Mouse (Mus musculus) layer of hippocampus, postnatal 10 days (tissue): Measurements from ENCODE around the gene Pvr. TPM values are rescaled to one million over a fixed set of nuclear protein-coding genes. Genes with fewer than 3 reads are reported as not detected.
A peak's percentile ranks its signal among the peaks of the same experiment; 100 is the strongest.
"Not testable (repeated sequence)": the region's sequence is repeated elsewhere in the genome, so short reads cannot be mapped to it uniquely, and the experiment has no call there.

ENCODE experiments used
- DNase-seq, 2 experiments: peaks; one replicate each; pipeline ENCODE4 v3.0.0; 2021; ENCODE audit warnings: low spot score in 2 of 2
- total RNA-seq, 2 experiments: library from RNA; stranded (reverse); gene quantifications; 2 replicates each; pipeline ENCODE4 v1.2.3; 2021

The Pvr gene
- total RNA-seq, 2 experiments from 2014 or later: 11.9 TPM

GRCm38 (mm10) chr7:19935171-19935751 lies 14.3 kb upstream of the Pvr start:
- DNase-seq: no peak

GRCm38 (mm10) chr7:19932877-19933809 lies 12.2 kb upstream of the Pvr start:
- peak; percentile 68 to 79 for DNase-seq

- no peak for DNase-seq
Observed at GRCm38 (mm10) chr7:19932133-19932876, 11.3 kb upstream of the Pvr start.

- not testable (repeated sequence) for DNase-seq
Observed at GRCm38 (mm10) chr7:19930481-19930880, 9.5 kb upstream of the Pvr start.

GRCm38 (mm10) chr7:19928486-19928885 lies 7.5 kb upstream of the Pvr start:
- no peak for DNase-seq

- DNase-seq: no peak
Observed at GRCm38 (mm10) chr7:19926849-19927480, 6.0 kb upstream of the Pvr start.

GRCm38 (mm10) chr7:19925376-19925775 lies 4.4 kb upstream of the Pvr start:
- no peak for DNase-seq

- DNase-seq: no peak
Observed at GRCm38 (mm10) chr7:19923797-19924196, 2.8 kb upstream of the Pvr start.

GRCm38 (mm10) chr7:19923354-19923753 lies 2.4 kb upstream of the Pvr start:
- DNase-seq: no peak

GRCm38 (mm10) chr7:19920166-19920505 lies 824 bp downstream of the Pvr start:
- no peak for DNase-seq

- DNase-seq: no peak
Observed at GRCm38 (mm10) chr7:19914558-19914957, 6.4 kb downstream of the Pvr start.

GRCm38 (mm10) chr7:19911695-19912524 lies 9.1 kb downstream of the Pvr start:
- DNase-seq: no peak

GRCm38 (mm10) chr7:19911292-19911658 lies 9.7 kb downstream of the Pvr start:
- DNase-seq: no peak

- peak; percentile 81 to 86 for DNase-seq
Observed at GRCm38 (mm10) chr7:19910421-19911291, 10.3 kb downstream of the Pvr start.

- DNase-seq: peak; percentile 59 to 60
Observed at GRCm38 (mm10) chr7:19889881-19890280, 31.1 kb downstream of the Pvr start.

- no peak for DNase-seq
Observed at GRCm38 (mm10) chr7:19887849-19888248, 33.1 kb downstream of the Pvr start, which contains the start of gene Ceacam19. TSS of gene Ceacam19 (minus strand) at chr7:19887965.

- no peak for DNase-seq
Observed at GRCm38 (mm10) chr7:19880754-19881153, 40.2 kb downstream of the Pvr start.

- DNase-seq: no peak
Observed at GRCm38 (mm10) chr7:19876781-19877425, 44.1 kb downstream of the Pvr start.
